Mouse (Mus musculus) kidney, adult 2 months (tissue): ENCODE results near the gene Epor. TPM values are rescaled to one million over a fixed set of nuclear protein-coding genes. Genes with fewer than 3 reads are reported as not detected.

Source experiments
- DNase-seq: peaks from one replicate; pipeline ENCODE4 v3.0.0; 2021
- H3K27ac ChIP-seq: fragments of 200-500 bp; 2 replicates; pipeline ENCODE4 v1.5.1; 2012; ENCODE audit warnings: low read depth, low read length, control low read depth, inconsistent platforms; ENCODE audit not compliant: insufficient read depth
- H3K27me3 ChIP-seq: fragments of 200-500 bp; replicated peaks from 2 replicates; pipeline ENCODE4 v1.6.1; 2012; ENCODE audit warnings: mild to moderate bottlenecking, moderate library complexity, low read length, inconsistent platforms; ENCODE audit not compliant: control insufficient read depth, insufficient read depth
- H3K36me3 ChIP-seq: fragments of 200-500 bp; 2 replicates; pipeline ENCODE4 v1.6.1; 2012; ENCODE audit warnings: mild to moderate bottlenecking, moderate library complexity, low read length, inconsistent platforms; ENCODE audit not compliant: control insufficient read depth, insufficient read depth
- H3K4me1 ChIP-seq: fragments of 200-500 bp; 2 replicates; pipeline ENCODE4 v1.6.1; 2011; ENCODE audit warnings: low read length; ENCODE audit not compliant: control insufficient read depth, insufficient read depth
- H3K4me3 ChIP-seq: fragments of 200-500 bp; 2 replicates; pipeline ENCODE4 v1.5.1; 2011; ENCODE audit warnings: mild to moderate bottlenecking, low read depth, low read length, control low read depth; ENCODE audit not compliant: insufficient read depth
- CTCF ChIP-seq: fragments of 200-500 bp; conservative IDR thresholded peaks from 2 replicates; pipeline ENCODE4 v1.5.1; 2011; ENCODE audit warnings: low read depth, mild to moderate bottlenecking, control low read depth, low read length, moderate library complexity, mixed read lengths; ENCODE audit not compliant: insufficient read depth, insufficient read length
- POLR2A ChIP-seq: fragments of 200-500 bp; IDR thresholded peaks from one replicate; pipeline ENCODE4 v1.6.1; 2011; ENCODE audit warnings: low read depth, low read length, control low read depth
- WGBS: fragments of 180-500 bp; shearing (Covaris S2); methylation state at CpG from one replicate; pipeline ENCODE4 v1.1.7; 2018; 5-methylcytosine and 5-hydroxymethylcytosine counted together
- polyA plus RNA-seq: library from polyadenylated mRNA; depleted of rRNA; stranded (reverse); fragments of >200 nt; gene quantifications from 2 replicates; pipeline ENCODE4 v1.2.3, GENCODE M21; 2012

Epor gene
- polyA plus RNA-seq, 1 experiment, result 14.0 TPM

DNA sequence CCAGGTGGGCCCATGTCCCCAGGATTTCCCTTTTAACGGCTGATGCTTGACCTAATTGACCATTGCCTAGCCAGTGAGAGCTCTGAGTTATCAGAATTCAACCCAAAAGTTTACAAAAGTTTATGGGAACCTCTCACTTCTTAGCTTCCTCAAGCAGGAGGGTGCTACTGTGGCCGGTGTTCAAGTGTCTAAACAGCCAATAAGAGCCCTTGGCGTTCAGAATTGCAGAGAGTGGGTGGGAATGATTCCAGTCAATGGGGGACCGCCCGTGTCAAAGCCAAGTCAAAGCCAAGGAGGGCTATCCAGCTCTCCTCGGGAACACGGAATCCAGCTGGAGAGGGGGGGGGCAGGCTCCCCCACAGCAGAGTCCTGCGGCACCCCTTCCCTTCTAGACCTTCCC is 15.2 kb downstream of the Epor start:
- 52% methylated on average over 8 of the region's 8 CpGs for WGBS
- Histone ChIP-seq H3K36me3 (no peaks in the 10 kb centered on the region), H3K27me3 (no peaks in the 10 kb centered on the region), H3K4me3 (no peak overlapping the region), H3K4me1 (no peaks in the 10 kb centered on the region), H3K27ac (no peak overlapping the region)
- DNase-seq, result no peak
- TF ChIP-seq CTCF (no peak), POLR2A (no peak)

DNA sequence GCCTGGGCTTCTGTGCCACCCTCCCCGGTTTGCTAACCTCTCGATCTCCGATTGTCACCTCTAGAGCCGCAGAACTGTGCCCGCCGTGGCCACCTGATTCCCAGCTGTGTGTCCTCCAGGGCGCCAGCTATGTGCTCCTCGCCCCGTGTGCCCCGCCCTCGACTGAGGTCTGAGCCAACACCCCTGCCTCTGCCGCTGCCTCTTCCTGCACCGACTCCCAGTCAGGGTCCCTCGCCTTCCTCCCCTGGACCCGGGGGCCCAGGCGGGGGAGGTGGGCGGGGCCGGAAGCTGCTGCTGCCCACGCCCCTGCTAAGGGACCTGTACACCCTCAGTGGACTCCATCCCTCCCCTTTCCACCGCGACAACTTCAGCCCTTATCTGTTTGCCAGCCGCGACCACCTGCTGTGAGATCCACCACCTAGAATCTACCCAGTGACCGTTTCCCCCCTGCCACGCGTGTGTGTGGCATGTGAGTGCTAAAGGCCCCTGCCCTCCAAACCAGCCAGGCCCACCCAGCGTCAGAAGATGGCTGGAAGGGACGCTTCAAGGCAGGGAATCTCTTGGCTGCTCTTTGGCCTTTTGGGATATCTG is 15.7 kb downstream of the Epor start:
- 10% methylated on average over 28 of the region's 28 CpGs for WGBS
- Histone ChIP-seq H3K27me3 (no peaks in the 10 kb centered on the region), H3K4me1 (no peaks in the 10 kb centered on the region), H3K36me3 (no peaks in the 10 kb centered on the region), H3K27ac (no peak overlapping the region), H3K4me3 (no peak overlapping the region)
- TF ChIP-seq CTCF (no peak), POLR2A (no peak)
- no peak for DNase-seq

DNA sequence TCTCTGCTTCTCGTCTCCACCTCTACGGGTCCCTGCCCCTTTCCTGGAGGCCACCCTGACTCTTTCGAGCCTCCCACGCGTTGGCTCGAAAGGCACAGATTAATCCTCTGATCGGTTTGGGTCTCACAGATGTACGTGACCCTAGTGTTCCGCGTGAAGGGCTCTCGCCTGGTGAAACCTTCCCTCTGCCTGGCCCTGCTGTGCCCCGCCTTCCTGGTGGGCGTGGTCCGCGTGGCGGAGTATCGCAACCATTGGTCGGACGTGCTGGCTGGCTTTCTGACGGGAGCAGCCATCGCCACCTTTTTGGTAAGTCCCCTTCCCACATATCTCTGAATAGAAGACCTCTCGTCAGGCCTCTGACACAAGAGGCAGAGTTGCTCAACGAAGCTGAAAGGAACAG is 19.0 kb downstream of the Epor start:
- TF ChIP-seq POLR2A (no peak), CTCF (no peak)
- H3K27ac ChIP-seq, result no peak overlapping the region
- WGBS, result 13% methylated on average over 23 of the region's 23 CpGs
- DNase-seq, result no peak
- no peaks in the 10 kb centered on the region for H3K4me1 ChIP-seq
- H3K4me3 ChIP-seq, result no peak overlapping the region
- no peaks in the 10 kb centered on the region for H3K36me3 ChIP-seq
- no peaks in the 10 kb centered on the region for H3K27me3 ChIP-seq

DNA sequence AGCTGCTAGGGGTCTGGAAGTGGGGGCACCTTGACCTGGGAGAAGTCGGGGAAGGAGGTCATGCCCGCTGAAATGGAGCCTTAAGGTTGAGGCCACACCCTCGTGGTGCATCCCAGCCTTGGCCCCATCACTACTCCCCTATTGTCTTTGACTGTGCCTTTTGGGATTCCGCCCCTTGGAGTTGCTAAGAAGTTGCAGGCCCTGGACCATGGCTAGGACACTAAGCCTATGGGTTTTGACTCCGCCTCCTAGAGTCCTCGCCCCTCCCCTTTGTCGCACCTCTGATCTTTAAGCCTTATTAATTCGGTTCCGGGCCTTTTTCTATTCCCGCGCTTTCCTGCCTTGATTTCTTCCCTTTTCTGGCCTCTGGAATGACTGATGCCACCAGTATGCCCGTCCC is 19.7 kb downstream of the Epor start:
- Histone ChIP-seq H3K36me3 (no peaks in the 10 kb centered on the region), H3K27me3 (no peaks in the 10 kb centered on the region), H3K4me1 (no peaks in the 10 kb centered on the region), H3K27ac (no peak overlapping the region), H3K4me3 (no peak overlapping the region)
- TF ChIP-seq POLR2A (no peak), CTCF (no peak)
- 54% methylated on average over 12 of the region's 12 CpGs for WGBS
- no peak for DNase-seq

DNA sequence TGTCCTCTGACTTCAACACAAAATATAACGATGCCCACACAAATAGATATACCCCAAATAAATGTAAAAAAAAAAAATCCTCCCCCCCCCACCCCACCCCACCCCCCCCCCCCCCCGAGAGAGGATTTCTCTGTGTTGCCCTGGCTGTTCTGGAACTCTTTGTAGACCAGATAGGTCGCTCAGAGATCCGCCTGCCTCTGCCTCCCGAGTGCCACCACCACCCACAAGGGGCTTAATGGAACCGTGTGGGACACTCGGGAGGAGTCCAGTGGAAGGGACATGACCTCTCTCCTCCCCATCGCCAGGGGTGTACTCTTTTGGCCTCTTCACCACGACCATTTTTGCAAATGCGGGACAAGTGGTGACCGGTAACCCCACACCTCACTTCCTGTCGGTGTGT is 20.3 kb downstream of the Epor start:
- H3K36me3 ChIP-seq, result no peaks in the 10 kb centered on the region
- WGBS, result 69% methylated on average over 12 of the region's 12 CpGs
- no peak overlapping the region for H3K27ac ChIP-seq
- H3K27me3 ChIP-seq, result no peaks in the 10 kb centered on the region
- TF ChIP-seq POLR2A, result no peak
- TF ChIP-seq CTCF, result no peak
- H3K4me3 ChIP-seq, result no peak overlapping the region
- DNase-seq, result no peak
- no peaks in the 10 kb centered on the region for H3K4me1 ChIP-seq

DNA sequence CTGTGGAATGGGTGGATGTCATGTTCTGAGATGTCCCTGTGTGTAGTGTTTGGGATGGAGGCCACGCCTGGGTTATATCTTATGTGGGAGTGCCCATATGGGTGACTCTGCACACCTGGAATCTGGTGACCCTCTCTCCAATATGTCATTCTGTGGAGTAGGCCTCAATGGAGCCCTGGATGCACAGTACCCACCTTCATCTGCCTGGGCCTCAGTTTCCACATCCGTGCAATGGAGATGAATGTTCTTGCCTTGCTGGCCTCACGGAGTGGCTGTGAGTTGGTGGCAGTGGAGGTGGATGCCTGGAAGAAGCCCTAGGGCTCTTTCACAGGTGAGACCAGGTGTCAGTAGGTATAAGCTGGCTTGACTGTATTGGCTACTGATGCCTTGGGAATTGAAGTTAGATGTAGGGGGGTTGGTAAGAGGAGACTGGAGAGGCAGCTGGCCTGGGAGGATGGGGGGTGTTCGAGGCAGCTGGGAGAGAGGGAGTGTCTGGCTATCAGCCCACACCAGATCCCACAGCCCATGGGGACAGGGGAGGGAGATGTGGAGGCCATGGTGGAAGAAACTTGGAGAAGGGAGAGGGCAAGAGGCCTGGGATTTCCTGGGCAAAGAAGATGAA is 25.0 kb downstream of the Epor start:
- H3K4me3 ChIP-seq, result no peak overlapping the region
- no peaks in the 10 kb centered on the region for H3K36me3 ChIP-seq
- H3K27me3 ChIP-seq, result no peaks in the 10 kb centered on the region
- DNase-seq, result no peak
- TF ChIP-seq CTCF, result no peak
- no peak for TF ChIP-seq POLR2A
- H3K4me1 ChIP-seq, result 0 out of 2 replicates have a peak, but pooled peaks cover 3% of the 10 kb centered on the region
- 92% methylated on average over 4 of the region's 4 CpGs for WGBS
- no peak overlapping the region for H3K27ac ChIP-seq

DNA sequence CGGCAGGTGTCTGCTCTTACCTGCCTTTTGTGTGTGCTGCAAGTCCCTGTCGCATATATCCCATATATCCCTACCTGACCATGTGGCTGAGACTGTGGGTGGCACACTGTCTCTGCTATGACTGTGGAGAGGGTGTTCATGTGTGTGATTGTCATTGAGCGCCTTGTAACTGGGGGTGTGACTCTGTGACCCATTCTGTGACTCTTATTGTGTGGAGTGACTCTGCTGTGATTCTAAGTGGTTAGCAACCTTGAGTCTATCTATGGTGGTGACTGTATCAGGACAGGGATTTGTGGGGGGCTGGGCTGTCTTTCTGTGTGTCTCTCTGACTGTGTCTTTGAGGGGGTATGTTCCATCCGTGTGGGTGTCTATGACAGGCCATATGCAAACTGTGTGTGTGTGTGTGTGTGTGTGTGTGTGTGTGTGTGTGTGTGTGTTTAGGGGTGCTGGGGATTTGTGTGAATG is 25.6 kb downstream of the Epor start:
- 86% methylated on average over 4 of the region's 4 CpGs for WGBS
- TF ChIP-seq POLR2A (no peak), CTCF (no peak)
- Histone ChIP-seq H3K4me3 (no peak overlapping the region), H3K36me3 (no peaks in the 10 kb centered on the region), H3K4me1 (0 out of 2 replicates have a peak, but pooled peaks cover 3% of the 10 kb centered on the region), H3K27me3 (no peaks in the 10 kb centered on the region), H3K27ac (no peak overlapping the region)
- no peak for DNase-seq
